Mouse (Mus musculus) limb, embryonic 13.5 days (tissue): ENCODE data around the gene Hoxa4. TPM values are rescaled to one million over a fixed set of nuclear protein-coding genes. Genes with fewer than 3 reads are reported as not detected.
A peak's percentile ranks its signal among the peaks of the same experiment; 100 is the strongest.

Source experiments
- ATAC-seq: fragments of 200-750 bp; cut with Nextera tagmentation; 2 replicates; pipeline ENCODE4 v1.8.0; 2017; ENCODE audit warnings: low read depth, moderate number of reproducible peaks, moderate TSS enrichment; ENCODE audit not compliant: low FRiP score
- H3K27ac ChIP-seq: fragments of 300-500 bp; sonication (generic); 2 replicates; pipeline ENCODE4 v1.5.1; 2015; ENCODE audit warnings: inconsistent platforms, mild to moderate bottlenecking, moderate library complexity
- H3K27me3 ChIP-seq: fragments of 300-500 bp; sonication (generic); 2 replicates; pipeline ENCODE4 v1.6.1; 2015; ENCODE audit warnings: mild to moderate bottlenecking, inconsistent platforms
- H3K36me3 ChIP-seq: fragments of 300-500 bp; sonication (generic); 2 replicates; pipeline ENCODE4 v1.6.1; 2015; ENCODE audit warnings: inconsistent platforms, mild to moderate bottlenecking, moderate library complexity
- H3K4me1 ChIP-seq: fragments of 300-500 bp; sonication (generic); 2 replicates; pipeline ENCODE4 v1.6.1; 2015; ENCODE audit warnings: inconsistent platforms
- H3K4me2 ChIP-seq: fragments of 300-500 bp; sonication (generic); replicated peaks from 2 replicates; pipeline ENCODE4 v1.6.1; 2015; ENCODE audit warnings: inconsistent platforms, mild to moderate bottlenecking, moderate library complexity
- H3K4me3 ChIP-seq: fragments of 300-500 bp; sonication (generic); 2 replicates; pipeline ENCODE4 v1.5.1; 2015; ENCODE audit warnings: moderate library complexity, mild to moderate bottlenecking, inconsistent platforms
- H3K9ac ChIP-seq: fragments of 300-500 bp; sonication (generic); 2 replicates; pipeline ENCODE4 v1.6.1; 2015; ENCODE audit warnings: mild to moderate bottlenecking, inconsistent platforms
- H3K9me3 ChIP-seq: fragments of 300-500 bp; sonication (generic); 2 replicates; pipeline ENCODE4 v1.6.1; 2016; ENCODE audit warnings: inconsistent platforms
- WGBS: fragments of 180-500 bp; shearing (Covaris S2); methylation state at CpG from one replicate; pipeline ENCODE4 v1.1.7; 2015; 5-methylcytosine and 5-hydroxymethylcytosine counted together
- polyA plus RNA-seq: library from polyadenylated mRNA; unstranded; fragments of >200 nt; fragmentation: Nextera tagmentation; extraction: Ambion mirVana; gene quantifications from 2 replicates; pipeline ENCODE4 v1.2.1, GENCODE M21; 2015

Gene Hoxa4
- polyA plus RNA-seq, 1 experiment from 2014 or later: 0.52 TPM

DNA sequence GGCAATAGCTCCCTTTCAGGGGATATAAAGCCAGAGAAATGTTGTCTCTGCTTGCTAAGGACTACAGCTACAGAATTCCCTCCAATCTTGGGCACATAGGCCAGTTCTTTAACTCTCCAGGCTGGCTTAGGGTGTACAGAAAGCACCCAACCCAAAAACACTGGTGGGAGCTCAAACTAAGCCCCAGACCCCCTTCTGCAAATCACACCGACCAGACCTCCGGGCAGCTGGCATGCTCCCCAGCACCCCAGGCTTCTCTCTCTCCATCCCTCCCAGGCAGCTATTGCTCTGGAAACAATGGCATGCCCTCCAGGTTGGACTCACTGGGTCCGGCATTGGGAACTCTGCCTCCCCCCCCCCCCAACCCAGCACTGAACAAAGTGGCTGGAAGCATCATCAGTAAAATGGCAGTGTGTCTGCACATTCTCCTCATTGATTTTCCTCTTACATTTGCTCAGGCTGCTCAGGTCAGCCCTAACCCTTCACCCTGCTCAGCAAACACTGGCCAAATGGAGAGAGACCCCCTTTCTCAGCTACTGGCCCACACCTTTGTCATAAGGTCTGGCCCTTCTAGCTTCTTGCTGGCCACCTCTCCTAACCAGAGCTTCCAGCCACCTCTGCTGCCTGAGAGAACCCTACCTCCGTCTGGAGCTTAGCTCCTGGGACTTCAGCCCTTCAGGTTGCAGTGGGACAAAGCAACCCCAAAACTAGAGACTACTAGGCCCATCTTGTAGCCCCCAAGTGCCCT, 12.5 kb downstream of the Hoxa4 start:
- 30% methylated on average over 4 of the region's 4 CpGs for WGBS
- Histone ChIP-seq H3K27ac (no peak overlapping the region), H3K4me2 (peak overlapping the region; percentile 37), H3K9me3 (no peaks in the 10 kb centered on the region), H3K4me1 (peaks cover 67% of the 10 kb centered on the region), H3K9ac (no peak overlapping the region), H3K36me3 (no peaks in the 10 kb centered on the region; the same call in 1 of the 2 replicates), H3K4me3 (0 out of 2 replicates have a peak overlapping the region, but pooled peaks have one; percentile 4), H3K27me3 (peaks cover 74% of the 10 kb centered on the region)
- no peak for ATAC-seq

- H3K27me3 ChIP-seq: peaks cover 65% of the 10 kb centered on the region
- H3K36me3 ChIP-seq: no peaks in the 10 kb centered on the region; the same call in 1 of the 2 replicates
- peaks cover 66% of the 10 kb centered on the region for H3K4me1 ChIP-seq
- H3K4me2 ChIP-seq: peak overlapping the region; percentile 70
- no peaks in the 10 kb centered on the region for H3K9me3 ChIP-seq
- ATAC-seq: no peak
- WGBS: 16% methylated on average over 9 of the region's 9 CpGs
- peak overlapping the region; percentile 47 for H3K4me3 ChIP-seq
- no peak overlapping the region for H3K9ac ChIP-seq
- H3K27ac ChIP-seq: no peak overlapping the region
Observed at GRCm38 (mm10) chr6:52177806-52178205, 13.7 kb downstream of the Hoxa4 start.

- Histone ChIP-seq H3K9me3 (no peaks in the 10 kb centered on the region), H3K9ac (peak within 1 kb of the TSS; percentile 63; the same call in 1 of the 2 replicates), H3K27me3 (peaks cover 66% of the 10 kb centered on the region), H3K36me3 (no peaks in the 10 kb centered on the region; the same call in 1 of the 2 replicates), H3K4me3 (peak within 1 kb of the TSS; percentile 47), H3K27ac (no peak within 1 kb of the TSS; the same call in 1 of the 2 replicates), H3K4me2 (peak within 1 kb of the TSS; percentile 70), H3K4me1 (peaks cover 72% of the 10 kb centered on the region)
- no peak for ATAC-seq
- WGBS: 10% methylated on average over 36 of the region's 36 CpGs
Observed at GRCm38 (mm10) chr6:52177061-52177735, 14.4 kb downstream of the Hoxa4 start, which contains the start of gene 5730596B20Rik. Gene 5730596B20Rik, plus strand, starts transcription at chr6:52177498.

DNA sequence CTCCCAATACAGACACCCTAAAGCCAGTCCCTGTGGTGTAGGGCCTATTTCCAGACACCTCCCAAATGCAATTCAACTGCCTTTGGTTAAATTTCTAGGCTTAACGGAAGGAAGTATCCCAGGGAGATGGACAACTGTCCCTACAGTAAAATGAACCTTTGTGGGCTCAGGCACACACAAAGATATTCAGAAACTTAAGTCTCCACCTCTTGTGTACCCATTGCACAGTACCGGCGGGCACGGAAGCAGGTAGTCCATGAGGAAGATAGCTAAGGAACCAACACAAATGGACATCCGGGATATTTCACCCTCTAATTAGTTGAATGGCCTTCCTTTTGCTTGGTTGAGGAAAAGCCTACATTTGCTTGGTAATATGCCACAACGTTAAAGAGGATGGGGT, 15.2 kb downstream of the Hoxa4 start:
- Histone ChIP-seq H3K9ac (peak overlapping the region; percentile 63; the same call in 1 of the 2 replicates), H3K4me1 (peaks cover 80% of the 10 kb centered on the region), H3K36me3 (peaks cover 3% of the 10 kb centered on the region; the same call in 1 of the 2 replicates), H3K27ac (no peak overlapping the region), H3K9me3 (no peaks in the 10 kb centered on the region), H3K4me2 (peak overlapping the region; percentile 70), H3K27me3 (peaks cover 66% of the 10 kb centered on the region), H3K4me3 (peak overlapping the region; percentile 47)
- ATAC-seq: no peak
- WGBS: 7% methylated on average over 6 of the region's 6 CpGs

GRCm38 (mm10) chr6:52175864-52176263, 15.7 kb downstream of the Hoxa4 start:
- ATAC-seq: no peak
- H3K27me3 ChIP-seq: peaks cover 66% of the 10 kb centered on the region
- no peak overlapping the region; the same call in 1 of the 2 replicates for H3K27ac ChIP-seq
- peaks cover 85% of the 10 kb centered on the region for H3K4me1 ChIP-seq
- no peaks in the 10 kb centered on the region for H3K9me3 ChIP-seq
- peaks cover 7% of the 10 kb centered on the region; the same call in 1 of the 2 replicates for H3K36me3 ChIP-seq
- H3K4me2 ChIP-seq: peak overlapping the region; percentile 70
- H3K4me3 ChIP-seq: peak overlapping the region; percentile 47
- H3K9ac ChIP-seq: peak overlapping the region; percentile 63
- WGBS: 0% methylated on average over 17 of the region's 35 CpGs

DNA sequence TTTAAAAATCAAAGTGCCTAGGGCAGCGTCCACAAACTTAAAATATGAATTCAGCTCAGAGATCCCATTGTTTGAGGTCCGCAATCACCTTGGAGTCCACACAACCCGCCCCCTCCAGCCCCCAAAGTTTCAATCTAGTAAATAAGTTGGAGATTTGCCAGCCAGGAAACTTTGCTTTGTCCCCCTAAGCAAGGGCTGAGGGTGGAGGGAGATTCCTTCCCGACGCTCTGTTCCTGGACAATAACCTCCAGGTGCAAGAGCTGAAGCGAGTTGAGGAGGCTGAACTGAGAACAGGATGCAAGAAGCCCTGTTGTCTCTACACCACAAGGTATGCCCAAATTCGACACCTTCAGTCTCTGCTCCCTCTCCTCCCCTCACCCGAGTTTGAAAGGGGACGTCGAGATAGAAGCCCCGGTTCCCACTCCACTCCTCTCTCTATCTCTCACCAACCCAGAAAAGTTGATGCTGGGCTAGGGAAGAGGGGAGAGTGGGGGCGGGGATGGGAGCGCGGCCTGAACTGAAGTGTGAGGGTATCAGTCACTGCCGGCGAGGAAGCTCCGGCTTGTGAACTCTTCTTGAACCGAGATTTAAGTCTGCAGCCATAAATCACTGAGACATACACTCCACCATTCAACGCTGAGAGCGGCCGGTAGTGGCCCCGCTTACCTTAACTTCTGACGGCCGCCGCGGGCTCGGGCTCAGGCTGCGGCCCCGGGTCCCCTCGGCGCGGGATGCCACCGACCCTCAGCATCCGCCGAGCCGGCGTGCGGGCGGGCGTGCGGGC, 16.4 kb downstream of the Hoxa4 start:
- H3K9me3 ChIP-seq: no peaks in the 10 kb centered on the region
- H3K27ac ChIP-seq: peak overlapping the region; percentile 55; the same call in 1 of the 2 replicates
- peaks cover 14% of the 10 kb centered on the region for H3K36me3 ChIP-seq
- H3K4me3 ChIP-seq: peak overlapping the region; percentile 47
- peaks cover 66% of the 10 kb centered on the region for H3K27me3 ChIP-seq
- ATAC-seq: no peak
- H3K4me1 ChIP-seq: peaks cover 88% of the 10 kb centered on the region
- WGBS: 8% methylated on average over 41 of the region's 41 CpGs
- peak overlapping the region; percentile 70 for H3K4me2 ChIP-seq
- H3K9ac ChIP-seq: peak overlapping the region; percentile 63

- no peak overlapping the region for H3K4me3 ChIP-seq
- 14% methylated on average over 4 of the region's 4 CpGs for WGBS
- H3K4me2 ChIP-seq: 0 out of 2 replicates have a peak overlapping the region, but pooled peaks have one; percentile 9
- peaks cover 80% of the 10 kb centered on the region for H3K4me1 ChIP-seq
- peaks cover 62% of the 10 kb centered on the region for H3K27me3 ChIP-seq
- no peak overlapping the region for H3K9ac ChIP-seq
- 0 out of 2 replicates have a peak overlapping the region, but pooled peaks have one; percentile 61 for H3K27ac ChIP-seq
- no peaks in the 10 kb centered on the region for H3K9me3 ChIP-seq
- no peak for ATAC-seq
- H3K36me3 ChIP-seq: peaks cover 18% of the 10 kb centered on the region
Observed at GRCm38 (mm10) chr6:52173648-52174047, 17.9 kb downstream of the Hoxa4 start.

DNA sequence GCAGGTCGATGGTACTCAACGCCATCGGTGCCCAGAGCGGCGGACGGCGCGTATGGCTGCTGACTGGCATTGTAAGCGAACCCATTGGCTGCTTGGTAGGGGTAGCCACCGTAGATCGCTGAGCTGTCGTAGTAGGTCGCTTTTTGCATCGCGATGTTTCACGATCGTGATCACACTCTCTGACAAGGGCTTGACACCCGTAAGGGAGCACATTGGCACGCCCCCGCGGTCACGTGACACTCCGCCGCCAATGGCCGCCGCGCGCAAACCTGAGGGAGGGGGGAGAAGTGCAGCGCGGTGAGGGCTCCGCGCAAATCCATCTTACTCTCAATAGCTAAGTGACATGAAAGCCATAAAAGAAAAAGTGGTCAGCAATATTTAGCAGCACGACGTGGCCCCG, 19.1 kb downstream of the Hoxa4 start:
- peaks cover 64% of the 10 kb centered on the region for H3K27me3 ChIP-seq

DNA sequence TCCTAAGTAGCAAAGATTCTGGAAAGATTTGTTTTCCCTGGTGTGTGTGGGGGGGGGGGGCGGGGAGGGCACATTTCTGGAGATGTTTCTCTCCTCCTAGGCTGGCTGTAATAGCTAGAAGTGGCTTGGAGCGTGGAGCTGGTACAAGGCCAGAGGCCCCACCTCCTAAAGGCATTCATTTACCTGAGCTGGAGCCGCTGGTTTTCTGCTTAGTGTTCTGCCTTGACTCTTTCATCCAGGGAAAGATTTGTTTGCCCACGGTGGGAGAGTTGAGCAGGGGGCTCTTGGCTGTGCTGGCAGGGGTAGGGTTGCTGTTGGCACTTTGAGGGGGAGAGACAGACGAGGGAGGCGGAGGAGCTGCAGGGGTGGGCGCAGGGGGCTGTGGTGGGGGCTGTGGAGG, 19.6 kb downstream of the Hoxa4 start:
- Histone ChIP-seq H3K9me3 (no peaks in the 10 kb centered on the region), H3K4me2 (peak overlapping the region; percentile 69), H3K4me3 (peak overlapping the region; percentile 41), H3K27me3 (peaks cover 65% of the 10 kb centered on the region), H3K9ac (peak overlapping the region; percentile 54; the same call in 1 of the 2 replicates), H3K27ac (peak overlapping the region; percentile 55; the same call in 1 of the 2 replicates), H3K4me1 (peaks cover 71% of the 10 kb centered on the region), H3K36me3 (peaks cover 18% of the 10 kb centered on the region)
- ATAC-seq: no peak
- WGBS: 27% methylated on average over 7 of the region's 7 CpGs

More for the DNA sequence above, 19.1 kb downstream of the Hoxa4 start:
- Histone ChIP-seq H3K36me3 (peaks cover 18% of the 10 kb centered on the region), H3K27ac (peak overlapping the region; percentile 61; the same call in 1 of the 2 replicates), H3K4me2 (peak overlapping the region; percentile 69), H3K9ac (peak overlapping the region; percentile 54), H3K9me3 (no peaks in the 10 kb centered on the region), H3K4me1 (peaks cover 77% of the 10 kb centered on the region), H3K4me3 (peak overlapping the region; percentile 41)
- 1% methylated on average over 35 of the region's 35 CpGs for WGBS
- ATAC-seq: peak; percentile 64

DNA sequence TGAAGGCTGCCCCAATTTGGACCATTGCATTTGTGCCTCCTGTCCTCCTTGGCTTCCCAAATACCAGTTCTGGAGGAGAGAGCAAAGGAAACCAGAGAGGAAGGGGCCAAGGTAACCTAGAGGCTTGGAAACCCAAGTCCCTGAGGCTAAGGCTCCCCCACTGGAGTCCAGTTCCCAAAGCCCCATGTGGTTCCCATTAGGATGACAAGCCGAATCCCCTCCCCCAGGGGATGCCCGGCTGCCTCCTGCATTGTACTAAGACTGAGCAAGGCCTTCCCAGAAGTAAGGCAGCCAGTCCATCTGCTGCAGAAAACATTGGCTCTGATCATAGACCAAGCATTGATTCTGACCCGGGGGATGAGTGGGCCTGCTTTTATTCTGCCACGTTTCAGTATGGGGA, 20.2 kb downstream of the Hoxa4 start:
- WGBS: 12% methylated on average over 4 of the region's 4 CpGs
- Histone ChIP-seq H3K4me2 (no peak overlapping the region), H3K9me3 (no peaks in the 10 kb centered on the region), H3K27me3 (peaks cover 66% of the 10 kb centered on the region), H3K27ac (no peak overlapping the region; the same call in 1 of the 2 replicates), H3K9ac (no peak overlapping the region), H3K36me3 (peaks cover 18% of the 10 kb centered on the region), H3K4me3 (no peak overlapping the region), H3K4me1 (peaks cover 65% of the 10 kb centered on the region)
- no peak for ATAC-seq

DNA sequence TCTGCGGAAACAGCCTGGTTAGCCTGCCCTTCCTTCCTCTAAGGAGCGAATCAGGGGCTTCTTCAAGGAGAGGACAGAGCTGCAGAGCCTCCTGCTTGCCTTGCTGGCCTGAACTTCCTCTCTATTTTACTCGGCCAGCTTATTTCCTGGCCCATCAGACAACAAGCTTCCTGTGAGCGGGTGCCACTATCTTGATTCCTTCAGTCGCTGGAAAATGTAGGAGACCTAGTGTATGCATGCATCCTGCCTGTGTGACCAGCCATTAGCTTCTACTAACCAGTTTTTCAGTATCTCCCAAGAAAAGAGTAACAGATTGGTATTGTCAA, 20.7 kb downstream of the Hoxa4 start:
- Histone ChIP-seq H3K27ac (no peak overlapping the region; the same call in 1 of the 2 replicates), H3K36me3 (peaks cover 18% of the 10 kb centered on the region), H3K4me3 (no peak overlapping the region), H3K27me3 (peaks cover 67% of the 10 kb centered on the region), H3K9me3 (no peaks in the 10 kb centered on the region), H3K9ac (no peak overlapping the region), H3K4me1 (peaks cover 62% of the 10 kb centered on the region), H3K4me2 (no peak overlapping the region)
- 47% methylated on average over 5 of the region's 5 CpGs for WGBS
- no peak for ATAC-seq
